Mouse (Mus musculus) limb, embryonic 13.5 days (tissue): Measurements from ENCODE around the gene Rspo1. TPM values are rescaled to one million over a fixed set of nuclear protein-coding genes. Genes with fewer than 3 reads are reported as not detected.

Experiments
- ATAC-seq: fragments of 200-750 bp; cut with Nextera tagmentation; 2 replicates; pipeline ENCODE4 v1.8.0; 2017; ENCODE audit warnings: low read depth, moderate number of reproducible peaks, moderate TSS enrichment; ENCODE audit not compliant: low FRiP score
- H3K27ac ChIP-seq: fragments of 300-500 bp; sonication (generic); 2 replicates; pipeline ENCODE4 v1.5.1; 2015; ENCODE audit warnings: inconsistent platforms, mild to moderate bottlenecking, moderate library complexity
- H3K27me3 ChIP-seq: fragments of 300-500 bp; sonication (generic); 2 replicates; pipeline ENCODE4 v1.6.1; 2015; ENCODE audit warnings: mild to moderate bottlenecking, inconsistent platforms
- H3K36me3 ChIP-seq: fragments of 300-500 bp; sonication (generic); 2 replicates; pipeline ENCODE4 v1.6.1; 2015; ENCODE audit warnings: inconsistent platforms, mild to moderate bottlenecking, moderate library complexity
- H3K4me1 ChIP-seq: fragments of 300-500 bp; sonication (generic); 2 replicates; pipeline ENCODE4 v1.6.1; 2015; ENCODE audit warnings: inconsistent platforms
- H3K4me2 ChIP-seq: fragments of 300-500 bp; sonication (generic); replicated peaks from 2 replicates; pipeline ENCODE4 v1.6.1; 2015; ENCODE audit warnings: inconsistent platforms, mild to moderate bottlenecking, moderate library complexity
- H3K4me3 ChIP-seq: fragments of 300-500 bp; sonication (generic); 2 replicates; pipeline ENCODE4 v1.5.1; 2015; ENCODE audit warnings: moderate library complexity, mild to moderate bottlenecking, inconsistent platforms
- H3K9ac ChIP-seq: fragments of 300-500 bp; sonication (generic); 2 replicates; pipeline ENCODE4 v1.6.1; 2015; ENCODE audit warnings: mild to moderate bottlenecking, inconsistent platforms
- H3K9me3 ChIP-seq: fragments of 300-500 bp; sonication (generic); 2 replicates; pipeline ENCODE4 v1.6.1; 2016; ENCODE audit warnings: inconsistent platforms
- WGBS: fragments of 180-500 bp; shearing (Covaris S2); methylation state at CpG from one replicate; pipeline ENCODE4 v1.1.7; 2015; 5-methylcytosine and 5-hydroxymethylcytosine counted together
- polyA plus RNA-seq: library from polyadenylated mRNA; unstranded; fragments of >200 nt; fragmentation: Nextera tagmentation; extraction: Ambion mirVana; gene quantifications from 2 replicates; pipeline ENCODE4 v1.2.1, GENCODE M21; 2015

Rspo1 gene
- polyA plus RNA-seq, 1 experiment from 2014 or later, result 2.5 TPM

DNA sequence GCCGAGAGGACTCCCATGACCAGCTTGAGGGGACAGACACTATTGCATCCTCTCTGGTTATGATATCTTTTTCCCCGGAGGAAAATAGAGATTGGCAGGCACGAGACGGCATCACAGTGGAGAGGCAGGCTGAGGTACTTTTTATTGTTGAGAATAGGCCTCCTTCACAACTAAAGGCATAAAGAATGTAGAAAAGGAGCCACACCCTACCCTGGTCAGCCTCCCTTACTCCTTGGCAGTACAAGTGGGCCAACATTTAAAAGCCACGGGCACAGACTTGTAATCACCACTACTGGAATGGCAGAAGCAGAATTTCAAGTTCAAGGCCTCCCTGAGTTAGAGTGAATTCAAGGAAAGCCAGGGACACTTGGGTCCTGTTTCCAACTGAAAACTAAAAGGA, 71.8 kb downstream of the Rspo1 start:
- Histone ChIP-seq H3K27ac (no peak overlapping the region), H3K9me3 (no peaks in the 10 kb centered on the region), H3K4me2 (no peak overlapping the region), H3K4me1 (peaks cover 24% of the 10 kb centered on the region), H3K27me3 (no peaks in the 10 kb centered on the region), H3K4me3 (no peak overlapping the region), H3K9ac (0 out of 2 replicates have a peak overlapping the region, but pooled peaks have one; percentile 15), H3K36me3 (peaks cover 34% of the 10 kb centered on the region)
- no peak for ATAC-seq
- 50% methylated on average over 5 of the region's 5 CpGs for WGBS

Other genes with a start within 250 kb of the Rspo1 start
- gene Inpp5b, start 244.6 kb upstream of the Rspo1 start, polyA plus RNA-seq, result 24.6 and 25.2 TPM in 2 replicates
- gene Mtf1, start 184.3 kb upstream of the Rspo1 start, polyA plus RNA-seq, result 12.1 and 14.0 TPM in 2 replicates
- gene Yrdc, start 135.8 kb upstream of the Rspo1 start, polyA plus RNA-seq, result 32.1 and 37.1 TPM in 2 replicates
- 55.0 and 56.9 TPM in 2 replicates for gene 1110065P20Rik, start 135.2 kb upstream of the Rspo1 start, polyA plus RNA-seq
- 0.67 and 0.70 TPM in 2 replicates for gene Maneal, start 124.3 kb upstream of the Rspo1 start, polyA plus RNA-seq
- 0.08 and 0.17 TPM in 2 replicates for gene Epha10, start 105.5 kb upstream of the Rspo1 start, polyA plus RNA-seq
- gene 9930104L06Rik, start 49.4 kb upstream of the Rspo1 start, polyA plus RNA-seq, result 16.5 and 19.8 TPM in 2 replicates
- gene Cdca8, start 47.1 kb upstream of the Rspo1 start, polyA plus RNA-seq, result 128 and 130 TPM in 2 replicates
- 90.3 and 91.7 TPM in 2 replicates for gene Gnl2, start 30.2 kb downstream of the Rspo1 start, polyA plus RNA-seq
- not detected in 2 replicates for gene Dnali1, start 79.3 kb downstream of the Rspo1 start, polyA plus RNA-seq
- gene Snip1, start 80.2 kb downstream of the Rspo1 start, polyA plus RNA-seq, result 32.6 and 33.0 TPM in 2 replicates
- 67.8 and 69.8 TPM in 2 replicates for gene Meaf6, start 98.7 kb downstream of the Rspo1 start, polyA plus RNA-seq
- gene Zc3h12a, start 141.4 kb downstream of the Rspo1 start, polyA plus RNA-seq, result 0.41 and 0.46 TPM in 2 replicates